Mouse (Mus musculus) stomach, postnatal 0 days (tissue): Measurements from ENCODE around the gene Mknk2. TPM values are rescaled to one million over a fixed set of nuclear protein-coding genes. Genes with fewer than 3 reads are reported as not detected.

Experiments
- ATAC-seq: fragments of 200-750 bp; cut with Nextera tagmentation; 2 replicates; pipeline ENCODE4 v1.8.0; 2017; ENCODE audit not compliant: low FRiP score, low TSS enrichment
- DNase-seq: peaks from one replicate; pipeline ENCODE4 v3.0.0-alpha.2; 2016; ENCODE audit warnings: low spot score
- H3K27ac ChIP-seq: fragments of 300-500 bp; sonication (generic); replicated peaks from 2 replicates; pipeline ENCODE4 v1.5.1; 2014; ENCODE audit warnings: mild to moderate bottlenecking, control low read depth
- H3K27me3 ChIP-seq: fragments of 300-500 bp; sonication (generic); 2 replicates; pipeline ENCODE4 v1.6.1; 2014; ENCODE audit warnings: low read length; ENCODE audit not compliant: control insufficient read depth, insufficient read depth
- H3K36me3 ChIP-seq: fragments of 300-500 bp; sonication (generic); 2 replicates; pipeline ENCODE4 v1.6.1; 2014; ENCODE audit warnings: low read length, mixed read lengths; ENCODE audit not compliant: control insufficient read depth, insufficient read depth
- H3K4me1 ChIP-seq: fragments of 300-500 bp; sonication (generic); replicated peaks from 2 replicates; pipeline ENCODE4 v1.6.1; 2014; ENCODE audit warnings: antibody characterized with exemption; ENCODE audit not compliant: control insufficient read depth, insufficient read depth
- H3K4me2 ChIP-seq: fragments of 300-500 bp; sonication (generic); replicated peaks from 2 replicates; pipeline ENCODE4 v1.6.1; 2014; ENCODE audit warnings: low read depth, mild to moderate bottlenecking, control low read depth, moderate library complexity
- H3K4me3 ChIP-seq: fragments of 300-500 bp; sonication (generic); 2 replicates; pipeline ENCODE4 v1.5.1; 2014; ENCODE audit warnings: low read depth, low read length, control low read depth
- H3K9ac ChIP-seq: fragments of 300-500 bp; sonication (generic); 2 replicates; pipeline ENCODE4 v1.6.1; 2014; ENCODE audit warnings: mild to moderate bottlenecking, low read length, control low read depth, mixed read lengths
- H3K9me3 ChIP-seq: fragments of 300-500 bp; sonication (generic); 2 replicates; pipeline ENCODE4 v1.6.1; 2016; ENCODE audit warnings: low read length; ENCODE audit not compliant: control insufficient read depth
- CTCF ChIP-seq: IDR thresholded peaks from 2 replicates; pipeline ENCODE4 v1.5.1; 2016; ENCODE audit warnings: antibody characterized with exemption, low read depth, mild to moderate bottlenecking, moderate library complexity
- EP300 ChIP-seq: optimal IDR thresholded peaks from 2 replicates; pipeline ENCODE3; 2016; ENCODE audit warnings: antibody characterized with exemption
- WGBS: fragments of 180-500 bp; shearing (Covaris S2); extraction: QIAGEN DNeasy Blood & Tissue Kit; methylation state at CpG from one replicate; pipeline ENCODE4 v1.1.7; 2014; 5-methylcytosine and 5-hydroxymethylcytosine counted together
- polyA plus RNA-seq: library from polyadenylated mRNA; unstranded; fragments of >200 nt; fragmentation: Nextera tagmentation; extraction: Ambion mirVana; gene quantifications from 2 replicates; pipeline ENCODE4 v1.2.1, GENCODE M21; 2015

The Mknk2 gene
- polyA plus RNA-seq, 1 experiment from 2014 or later, result 55.2 TPM

DNA sequence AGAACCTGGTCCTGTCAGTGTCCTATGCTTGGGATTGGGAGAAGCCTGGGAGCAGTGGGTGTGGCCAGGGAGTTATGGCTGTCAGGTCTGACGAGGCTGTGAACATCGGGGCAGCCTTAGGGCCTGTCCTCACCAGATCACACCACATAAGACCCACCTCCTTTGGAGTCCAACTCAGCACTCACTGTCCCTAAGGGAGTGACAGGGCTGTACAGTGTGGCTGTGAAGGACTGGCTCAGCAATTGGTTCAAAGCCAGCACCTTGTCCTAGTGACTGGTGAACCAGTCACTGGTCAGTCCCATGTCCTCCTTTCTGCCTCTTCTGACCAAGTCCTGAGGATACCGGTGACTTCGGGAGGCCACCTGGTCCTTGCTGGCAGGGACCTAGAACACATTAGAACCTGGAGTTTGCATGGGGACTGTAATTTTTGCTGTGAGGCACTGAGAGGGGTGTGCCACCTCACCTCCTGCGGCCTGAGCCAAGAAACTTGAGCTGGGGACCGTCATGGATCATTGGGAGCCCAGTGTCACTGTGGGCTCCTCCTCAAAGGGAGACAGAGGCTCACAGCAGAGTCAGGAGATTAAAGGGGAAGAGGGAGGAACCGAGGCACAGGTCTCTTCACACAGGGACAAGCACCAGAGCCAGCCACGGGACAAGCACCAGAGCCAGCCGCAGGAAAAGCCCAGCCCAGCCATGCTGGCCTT, 1.8 kb upstream of the Mknk2 start:
- Histone ChIP-seq H3K27me3 (no peaks in the 10 kb centered on the region), H3K9me3 (no peaks in the 10 kb centered on the region), H3K36me3 (no peaks in the 10 kb centered on the region), H3K4me3 (no peak overlapping the region), H3K27ac (peak overlapping the region; percentile 100), H3K4me2 (no peak overlapping the region), H3K9ac (no peak overlapping the region), H3K4me1 (peaks cover 22% of the 10 kb centered on the region)
- DNase-seq (no peak), ATAC-seq (no peak)
- TF ChIP-seq CTCF (no peak), EP300 (no peak)
- WGBS, result 50% methylated on average over 9 of the region's 9 CpGs

GRCm38 (mm10) chr10:80678601-80679377, 877 bp upstream of the Mknk2 start:
- no peaks in the 10 kb centered on the region for H3K9me3 ChIP-seq
- WGBS, result 49% methylated on average over 8 of the region's 10 CpGs
- H3K9ac ChIP-seq, result peak overlapping the region; percentile 83; the same call in 1 of the 2 replicates
- H3K4me3 ChIP-seq, result no peak overlapping the region
- DNase-seq (peak; percentile 57), ATAC-seq (no peak)
- no peaks in the 10 kb centered on the region for H3K27me3 ChIP-seq
- peaks cover 31% of the 10 kb centered on the region for H3K4me1 ChIP-seq
- TF ChIP-seq CTCF (no peak), EP300 (no peak)
- no peaks in the 10 kb centered on the region for H3K36me3 ChIP-seq
- peak overlapping the region; percentile 14 for H3K4me2 ChIP-seq
- peak overlapping the region; percentile 100 for H3K27ac ChIP-seq

GRCm38 (mm10) chr10:80677128-80677875, 610 bp downstream of the Mknk2 start:
- H3K4me2 ChIP-seq, result peak overlapping the region; percentile 78
- ATAC-seq (peak; percentile 5; the same call in 1 of the 2 replicates), DNase-seq (peak; percentile 61)
- 20% methylated on average over 9 of the region's 9 CpGs for WGBS
- peak overlapping the region; percentile 92 for H3K4me3 ChIP-seq
- peak overlapping the region; percentile 100 for H3K27ac ChIP-seq
- H3K36me3 ChIP-seq, result 0 out of 2 replicates have a peak, but pooled peaks cover 7% of the 10 kb centered on the region
- peak overlapping the region; percentile 83 for H3K9ac ChIP-seq
- TF ChIP-seq EP300 (no peak), CTCF (no peak)
- H3K27me3 ChIP-seq, result no peaks in the 10 kb centered on the region
- H3K9me3 ChIP-seq, result no peaks in the 10 kb centered on the region
- peaks cover 31% of the 10 kb centered on the region for H3K4me1 ChIP-seq

DNA sequence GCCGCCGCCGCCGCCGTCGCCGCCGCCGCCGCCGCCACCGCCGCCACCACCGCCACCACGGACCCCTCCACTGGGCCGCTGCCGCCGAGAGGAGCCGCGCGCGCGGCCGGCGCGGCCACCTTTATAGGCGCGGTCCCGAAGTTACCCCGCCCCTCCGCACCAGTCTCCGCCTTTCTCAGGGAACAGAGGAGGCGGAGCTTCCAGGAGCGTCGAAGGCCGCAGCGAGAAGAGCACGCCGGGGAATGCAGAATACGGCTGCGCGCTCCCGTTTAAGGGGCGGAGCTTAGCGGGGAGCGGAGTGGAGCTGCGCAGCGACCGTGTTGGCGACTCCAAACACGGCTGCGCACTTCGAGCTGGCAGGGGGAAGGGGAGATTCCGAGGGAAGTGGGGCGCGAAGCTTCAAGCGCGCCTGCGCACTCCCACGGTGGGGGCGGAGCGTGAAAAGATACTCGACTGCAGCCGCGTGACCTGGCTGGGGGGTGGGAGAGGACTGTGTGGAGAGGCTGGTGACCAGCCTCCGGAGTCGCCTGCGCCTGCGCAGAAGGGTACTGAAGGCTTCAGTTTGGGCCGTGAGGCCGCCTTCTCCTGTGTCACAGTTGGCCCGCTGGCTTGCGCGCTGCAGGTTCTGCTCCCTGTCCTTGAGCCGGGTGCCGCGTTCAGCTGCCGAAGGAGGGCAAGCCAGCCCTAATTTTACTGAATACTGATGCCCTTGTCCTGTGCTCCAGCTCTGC, 1.5 kb downstream of the Mknk2 start:
- WGBS, result under 1% methylated on average over 66 of the region's 78 CpGs
- peaks cover 31% of the 10 kb centered on the region for H3K4me1 ChIP-seq
- peaks cover 14% of the 10 kb centered on the region for H3K36me3 ChIP-seq
- H3K9me3 ChIP-seq, result no peaks in the 10 kb centered on the region
- DNase-seq, result peak; percentile 100
- peak overlapping the region; percentile 92 for H3K4me3 ChIP-seq
- peak overlapping the region; percentile 86 for H3K4me2 ChIP-seq
- peak overlapping the region; percentile 98 for H3K9ac ChIP-seq
- TF ChIP-seq EP300, result no peak
- TF ChIP-seq CTCF, result no peak; the same call in 1 of the 2 replicates
- H3K27ac ChIP-seq, result peak overlapping the region; percentile 100
- H3K27me3 ChIP-seq, result no peaks in the 10 kb centered on the region
- ATAC-seq, result peak; percentile 88

- peak overlapping the region; percentile 92 for H3K4me3 ChIP-seq
- no peaks in the 10 kb centered on the region for H3K9me3 ChIP-seq
- H3K27ac ChIP-seq, result peak overlapping the region; percentile 93
- H3K36me3 ChIP-seq, result peaks cover 21% of the 10 kb centered on the region
- ATAC-seq (no peak), DNase-seq (peak; percentile 35)
- H3K9ac ChIP-seq, result peak overlapping the region; percentile 98
- no peaks in the 10 kb centered on the region for H3K27me3 ChIP-seq
- peak; percentile 11; the same call in 1 of the 2 replicates for TF ChIP-seq CTCF
- no peak for TF ChIP-seq EP300
- peaks cover 31% of the 10 kb centered on the region for H3K4me1 ChIP-seq
- H3K4me2 ChIP-seq, result peak overlapping the region; percentile 86
- WGBS, result 0% methylated on average over 43 of the region's 54 CpGs
Measured at GRCm38 (mm10) chr10:80675405-80676197, 2.3 kb downstream of the Mknk2 start.
